Mouse (Mus musculus): Measurements from ENCODE around the gene Tmem168.

Tmem168 gene

DNA sequence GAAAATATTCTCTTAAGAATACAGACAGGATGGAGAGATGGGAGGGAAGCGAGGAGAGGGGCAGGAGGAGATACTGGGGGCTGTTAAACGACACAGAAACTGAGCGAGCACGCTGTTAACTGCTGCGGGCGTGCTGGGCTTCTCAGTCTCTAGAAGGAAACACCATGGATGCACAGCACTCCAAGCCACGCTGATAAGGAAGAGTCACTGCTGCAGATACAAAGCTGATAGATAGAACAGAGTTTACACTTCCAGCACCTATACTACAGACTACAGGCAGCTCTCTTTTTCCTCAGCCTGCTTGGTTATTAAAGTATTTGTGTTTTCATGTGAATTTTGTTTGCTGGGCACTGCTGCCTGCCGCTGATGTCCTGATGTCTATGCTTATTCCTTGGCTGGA is 21.7 kb downstream of the Tmem168 start:
- no peak for DNase-seq (ENCODE audit: inconsistent ontology term)

DNA sequence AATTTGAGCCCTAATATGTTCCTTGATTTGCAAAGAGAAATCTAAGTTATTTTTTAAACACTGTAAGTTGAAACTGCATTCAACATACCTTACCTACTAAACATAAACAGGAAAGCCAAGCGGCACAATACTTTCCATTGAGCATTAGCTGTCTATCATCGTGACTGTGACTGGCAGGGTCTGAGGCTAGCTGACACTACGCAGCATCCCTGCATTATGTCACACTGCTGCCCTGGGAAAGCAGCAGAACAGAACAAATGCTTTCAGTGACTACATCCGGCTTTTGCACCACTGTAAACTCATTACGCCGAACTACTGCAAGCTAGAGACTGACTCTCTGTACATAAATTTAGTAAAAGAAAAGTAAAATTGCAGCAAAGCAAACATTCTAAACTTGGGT is 23.1 kb downstream of the Tmem168 start:
- no peak for DNase-seq (ENCODE audit: inconsistent ontology term)

GRCm38 (mm10) chr6:13582075-13582474 is 25.8 kb downstream of the Tmem168 start:
- DNase-seq (ENCODE audit: inconsistent ontology term) = no peak

DNA sequence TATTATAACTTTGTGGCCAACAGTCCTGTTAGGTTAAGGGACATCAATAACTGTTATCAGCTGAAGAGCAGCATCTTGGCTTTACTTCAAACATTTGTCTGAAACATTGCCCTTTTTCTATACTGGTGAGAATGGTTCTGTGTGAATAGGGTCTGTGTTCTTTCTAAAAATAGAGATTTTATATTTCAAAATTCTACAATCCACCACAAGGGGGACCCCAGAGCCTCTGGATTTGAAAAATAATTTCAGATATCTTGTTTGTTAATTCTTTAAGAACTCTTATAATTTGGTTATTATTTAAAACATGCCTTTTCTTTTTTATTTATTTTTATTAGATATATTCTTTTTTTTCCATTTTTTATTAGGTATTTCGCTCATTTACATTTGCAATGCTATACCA is 42.2 kb downstream of the Tmem168 start:
- peak; percentile 28 for DNase-seq (ENCODE audit: inconsistent ontology term)

DNA sequence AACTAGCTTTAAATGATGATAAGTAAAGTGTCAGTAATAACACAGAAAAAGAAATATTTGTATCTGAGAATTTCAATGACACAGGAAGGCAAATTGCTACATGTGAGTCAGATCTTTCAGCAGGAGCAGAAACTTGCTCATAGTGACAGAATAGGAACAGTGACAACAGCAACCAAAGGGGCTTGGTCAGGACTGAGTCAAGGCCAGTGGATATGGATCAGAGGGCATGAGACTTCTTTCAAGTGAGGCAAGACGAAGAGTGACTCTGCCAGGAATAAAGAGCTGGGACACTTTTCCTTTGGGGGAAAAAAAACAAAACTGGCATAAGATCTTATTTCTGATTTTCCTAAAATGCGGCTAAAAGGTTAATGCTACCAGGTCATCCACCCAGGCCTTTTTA is 52.6 kb downstream of the Tmem168 start:
- DNase-seq (ENCODE audit: inconsistent ontology term) = no peak

- DNase-seq (ENCODE audit: inconsistent ontology term) = no peak
Measured at GRCm38 (mm10) chr6:13541761-13542160, 66.1 kb downstream of the Tmem168 start.

- DNase-seq (ENCODE audit: inconsistent ontology term) = no peak
Measured at GRCm38 (mm10) chr6:13537275-13537964, 70.5 kb downstream of the Tmem168 start.
